Mouse (Mus musculus): ENCODE results near the gene Drosha.

Drosha gene

DNA sequence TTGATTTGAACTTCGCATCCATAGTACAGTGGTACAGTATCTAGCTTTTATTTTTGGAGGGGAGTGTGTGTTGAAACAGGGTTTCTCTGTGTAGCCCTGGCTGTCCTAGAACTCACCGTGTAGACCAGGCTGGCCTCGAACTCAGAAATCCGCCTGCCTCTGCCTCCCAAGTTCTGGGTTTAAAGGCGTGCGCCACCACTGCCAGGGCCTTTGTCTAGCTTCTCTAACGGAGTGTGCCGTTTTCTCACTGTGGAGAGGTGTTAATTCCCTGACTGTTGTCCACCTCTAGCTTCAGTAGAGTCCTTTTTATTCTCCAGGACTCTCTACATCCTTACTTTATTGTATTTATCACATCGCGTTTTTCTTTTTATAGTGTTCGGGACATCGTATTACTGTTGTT, 793 bp downstream of the Drosha start:
- in situ Hi-C loops (cut with MboI; ENCODE audit: unreplicated experiment in 2 of 2) = no loop called here

DNA sequence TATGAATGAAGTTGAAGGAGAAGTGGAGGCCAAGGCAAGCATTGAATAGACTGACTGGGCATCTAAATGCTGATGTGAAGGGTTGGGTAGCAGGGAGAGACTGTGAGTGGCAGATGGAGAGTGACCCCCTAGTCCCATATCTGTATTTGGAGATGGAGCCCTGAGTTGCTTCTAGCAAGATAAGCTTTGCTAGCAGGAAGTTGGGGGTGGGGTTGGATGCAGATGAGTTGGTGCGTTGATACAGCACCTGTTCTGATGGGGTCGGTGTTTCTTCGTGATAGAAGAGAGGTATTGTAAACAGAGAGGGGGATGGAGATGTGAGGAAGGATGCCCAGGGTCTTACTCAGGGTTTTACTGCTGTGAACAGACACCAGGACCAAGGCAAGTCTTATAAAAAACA, 5.3 kb downstream of the Drosha start:
- in situ Hi-C loops (cut with MboI; ENCODE audit: unreplicated experiment in 2 of 2) = no loop called here

DNA sequence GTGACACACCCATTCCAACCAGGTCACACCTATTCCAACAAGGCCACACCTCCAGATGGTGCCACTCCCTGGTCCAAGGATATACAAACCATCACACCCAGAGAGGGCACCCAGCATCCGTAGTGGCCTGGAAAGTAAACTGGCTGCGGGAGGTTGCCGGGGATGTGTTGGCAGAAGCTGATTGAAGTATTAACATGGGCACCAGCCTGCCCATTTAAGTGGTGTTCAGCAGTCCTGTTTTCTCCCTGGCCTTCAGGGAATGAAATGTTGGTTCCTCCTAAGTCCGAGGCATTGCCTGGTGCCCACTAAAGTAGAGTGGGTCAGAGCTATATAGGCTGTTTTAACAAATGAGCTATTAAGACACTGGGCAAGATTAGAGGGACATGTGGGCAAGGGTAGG, 8.0 kb downstream of the Drosha start:
- in situ Hi-C loops (cut with MboI; ENCODE audit: unreplicated experiment in 2 of 2) = no loop called here

DNA sequence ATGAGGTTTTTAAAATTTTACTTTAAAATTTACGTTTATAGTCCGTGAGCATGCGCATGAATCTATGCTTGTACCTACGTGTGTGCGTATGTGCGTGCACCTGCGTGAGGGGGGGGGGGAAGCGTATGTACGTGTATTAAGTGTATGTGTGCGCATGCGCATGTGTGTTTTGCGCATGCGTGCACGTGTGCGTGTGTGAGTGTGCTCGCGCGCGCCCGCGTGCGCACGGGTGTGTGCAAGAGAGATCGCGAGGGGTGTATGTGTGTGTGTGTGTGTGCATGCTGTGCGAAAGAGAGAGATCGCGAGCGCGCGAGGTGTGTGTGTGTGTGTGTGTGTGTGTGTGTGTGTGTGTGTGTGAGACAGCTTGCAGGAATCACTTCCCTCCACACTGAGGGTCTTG, 8.8 kb downstream of the Drosha start:
- in situ Hi-C loops (cut with MboI; ENCODE audit: unreplicated experiment in 2 of 2) = no loop called here

DNA sequence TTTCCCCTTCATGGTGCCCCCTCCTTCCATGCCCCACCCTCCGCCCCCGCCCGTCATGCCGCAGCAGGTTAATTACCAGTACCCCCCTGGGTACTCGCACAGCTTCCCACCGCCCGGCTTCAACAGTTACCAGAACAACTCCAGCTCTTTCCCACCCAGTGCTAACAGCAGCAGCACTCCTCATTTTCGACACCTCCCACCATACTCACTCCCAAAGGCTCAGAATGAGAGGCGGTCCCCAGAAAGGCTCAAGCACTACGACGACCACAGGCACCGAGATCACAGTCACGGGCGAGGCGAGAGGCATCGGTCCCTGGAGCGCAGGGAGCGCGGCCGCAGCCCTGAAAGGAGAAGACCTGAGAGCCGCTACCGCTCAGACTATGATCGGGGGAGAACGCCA, 9.6 kb downstream of the Drosha start:
- in situ Hi-C loops (cut with MboI; ENCODE audit: unreplicated experiment in 2 of 2) = no loop called here

DNA sequence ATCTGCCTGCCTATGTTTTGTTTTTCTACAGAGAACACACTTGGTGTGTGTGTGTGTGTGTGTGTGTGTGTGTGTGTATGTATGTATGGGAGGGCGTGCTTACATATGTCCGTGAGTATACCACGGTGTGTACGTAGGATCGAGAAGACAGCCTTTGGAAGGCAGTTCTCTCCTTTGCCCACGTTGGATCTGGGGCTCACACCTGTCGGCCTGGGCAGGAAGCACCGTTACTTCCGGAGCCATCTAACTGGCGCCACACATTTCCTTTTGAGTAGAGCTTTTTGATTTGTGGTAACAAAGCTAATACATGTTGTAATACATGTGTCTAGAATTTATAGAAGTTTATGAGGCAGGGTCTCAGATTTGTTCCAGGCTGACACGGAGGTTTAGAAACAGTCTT, 16.1 kb downstream of the Drosha start:
- in situ Hi-C loops (cut with MboI; ENCODE audit: unreplicated experiment in 2 of 2) = no loop called here

DNA sequence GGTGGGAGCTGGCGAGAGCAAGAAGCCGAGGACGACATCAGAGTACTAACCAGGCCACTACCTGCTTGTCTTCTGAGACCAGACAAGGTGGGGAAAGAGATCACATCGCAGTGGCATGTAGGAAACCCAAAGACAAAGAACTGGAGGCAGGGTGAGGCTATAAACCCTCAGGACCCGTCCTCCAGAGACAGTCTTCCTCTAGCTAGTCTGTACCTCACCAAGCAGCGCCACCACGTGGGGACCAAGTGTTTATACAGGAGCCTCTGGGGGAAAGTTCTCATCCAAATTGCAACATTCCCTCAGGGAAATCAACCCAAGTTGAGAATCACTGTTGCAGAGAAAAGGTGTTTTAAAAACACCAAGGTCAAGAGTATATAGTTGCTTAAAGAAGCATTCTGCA, 18.2 kb downstream of the Drosha start:
- in situ Hi-C loops (cut with MboI; ENCODE audit: unreplicated experiment in 2 of 2) = no loop called here

DNA sequence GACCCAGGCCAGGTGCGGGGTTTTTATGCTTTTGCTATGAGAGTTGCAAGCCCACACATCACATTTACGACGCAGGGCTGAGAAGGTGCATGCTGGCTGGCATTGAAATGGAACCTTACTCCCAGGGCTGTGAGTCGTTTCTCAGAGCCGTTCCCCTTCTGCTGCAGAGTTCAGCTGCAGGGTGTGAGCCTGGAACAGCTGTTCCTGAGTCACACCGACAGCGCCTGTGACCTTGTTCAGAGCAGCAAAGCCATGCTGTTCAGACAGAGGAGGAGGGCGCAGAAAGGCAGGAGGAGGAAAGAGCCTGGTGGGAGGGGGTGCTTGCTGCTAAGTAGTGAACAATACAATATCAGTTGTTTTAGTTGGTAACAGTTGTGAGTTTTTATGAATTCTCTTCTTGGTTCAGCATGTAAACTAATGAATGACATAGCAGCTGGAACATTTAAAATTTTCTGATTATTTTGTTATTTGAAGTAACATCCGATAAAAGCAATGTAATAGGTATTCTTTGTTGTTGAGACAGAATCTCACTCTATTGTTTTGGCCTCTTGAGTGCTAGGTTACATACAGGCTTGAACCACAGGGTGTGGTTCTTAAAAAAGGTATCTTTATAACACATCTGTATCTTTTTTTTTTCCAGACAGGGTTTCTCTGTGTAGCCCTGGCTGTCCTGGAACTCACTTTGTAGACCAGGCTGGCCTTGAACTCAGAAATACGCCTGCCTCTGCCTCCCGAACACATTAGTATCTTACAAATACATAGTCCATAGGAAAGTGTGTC, 23.8 kb downstream of the Drosha start:
- in situ Hi-C loops (cut with MboI; ENCODE audit: unreplicated experiment in 2 of 2) = no loop called here

DNA sequence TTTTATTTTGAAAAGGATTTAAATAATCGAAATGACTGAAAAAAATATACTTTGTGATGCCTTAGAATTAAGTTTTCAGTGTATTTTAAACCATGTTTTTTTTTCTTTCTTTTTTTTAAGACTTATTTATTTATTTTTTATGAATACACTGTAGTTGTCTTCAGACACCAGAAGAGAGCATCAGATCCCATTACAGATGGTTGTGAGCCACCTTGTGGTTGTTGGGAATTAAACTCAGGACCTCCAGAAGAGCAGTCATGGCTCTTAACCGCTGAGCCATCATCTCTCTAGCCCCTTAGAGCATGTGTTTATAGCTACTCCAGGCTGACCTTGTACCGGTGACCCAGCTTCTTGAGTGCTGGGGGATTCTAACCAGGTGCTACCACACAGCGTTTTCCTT, 24.8 kb downstream of the Drosha start:
- in situ Hi-C loops (cut with MboI; ENCODE audit: unreplicated experiment in 2 of 2) = no loop called here

DNA sequence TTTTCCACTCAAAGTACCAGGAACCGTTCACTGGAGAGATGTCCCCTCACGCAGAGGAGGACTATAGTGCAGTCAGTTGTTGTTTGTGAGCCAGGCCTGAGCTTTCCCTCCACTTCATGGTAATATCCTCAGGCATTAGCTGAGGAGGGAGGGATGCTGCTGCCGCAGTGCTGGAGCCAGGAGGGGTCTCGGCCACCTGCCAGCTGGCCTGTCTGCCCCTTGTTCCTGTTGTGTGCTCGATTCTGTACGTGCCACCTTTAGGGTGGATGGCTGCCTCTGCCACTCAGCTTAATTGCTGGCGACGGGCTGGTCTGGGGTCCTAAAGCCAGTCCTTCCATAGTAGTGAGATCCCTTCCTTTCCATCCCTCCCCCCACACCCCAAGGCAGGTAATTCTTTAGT, 28.9 kb downstream of the Drosha start:
- in situ Hi-C loops (cut with MboI; ENCODE audit: unreplicated experiment in 2 of 2) = no loop called here

DNA sequence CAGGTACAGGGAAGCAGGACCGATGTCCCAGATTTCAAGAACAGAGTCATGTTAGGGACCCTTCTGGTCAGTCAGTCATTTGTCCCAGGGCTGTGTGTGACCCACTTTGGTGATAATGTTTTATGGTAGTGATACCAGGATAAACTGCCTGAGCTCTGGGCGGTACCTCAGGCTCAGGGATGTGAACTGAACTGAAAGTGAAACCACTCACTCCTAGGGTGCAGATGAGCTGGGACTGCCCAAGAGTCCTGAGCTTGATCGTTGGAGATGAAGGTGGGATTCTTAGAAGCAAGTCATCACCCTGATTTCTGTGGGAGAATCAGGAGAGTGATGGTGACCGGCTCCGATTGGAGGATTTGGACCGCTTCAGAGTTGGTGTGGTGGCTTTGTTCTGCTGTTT, 32.2 kb downstream of the Drosha start:
- in situ Hi-C loops (cut with MboI; ENCODE audit: unreplicated experiment in 2 of 2) = no loop called here

DNA sequence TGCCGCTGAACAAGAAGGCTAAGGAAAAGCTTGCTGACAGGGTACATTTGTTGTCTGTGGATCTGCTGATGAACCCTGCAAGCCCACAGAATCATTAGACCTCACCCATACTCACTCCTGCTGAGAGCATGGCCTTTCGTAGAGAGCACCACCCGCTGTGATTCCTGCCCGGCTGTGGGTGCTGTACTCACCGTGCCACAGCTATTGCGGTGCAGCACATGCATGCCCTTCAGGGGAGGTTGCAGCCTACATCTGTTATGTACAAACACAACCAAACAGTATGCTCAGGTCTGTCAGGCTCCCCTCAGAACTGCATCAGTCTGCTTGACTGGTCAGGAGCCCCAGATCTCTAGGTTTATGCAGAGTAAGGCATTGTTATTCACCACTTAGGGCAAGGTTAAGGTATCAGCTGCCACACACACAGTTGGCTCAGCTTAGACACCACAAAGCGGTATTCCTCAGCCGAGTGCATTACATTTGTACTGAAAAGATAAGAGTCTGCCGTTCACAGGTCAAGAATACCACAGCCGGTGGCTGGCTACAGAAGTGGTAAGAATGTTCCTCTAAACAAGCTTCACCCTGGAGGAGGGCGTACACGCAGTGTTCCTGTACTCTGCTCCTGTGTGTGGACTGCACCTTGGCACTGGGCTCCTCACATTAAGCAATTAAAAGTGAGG, 33.4 kb downstream of the Drosha start:
- in situ Hi-C loops (cut with MboI; ENCODE audit: unreplicated experiment in 2 of 2) = no loop called here

DNA sequence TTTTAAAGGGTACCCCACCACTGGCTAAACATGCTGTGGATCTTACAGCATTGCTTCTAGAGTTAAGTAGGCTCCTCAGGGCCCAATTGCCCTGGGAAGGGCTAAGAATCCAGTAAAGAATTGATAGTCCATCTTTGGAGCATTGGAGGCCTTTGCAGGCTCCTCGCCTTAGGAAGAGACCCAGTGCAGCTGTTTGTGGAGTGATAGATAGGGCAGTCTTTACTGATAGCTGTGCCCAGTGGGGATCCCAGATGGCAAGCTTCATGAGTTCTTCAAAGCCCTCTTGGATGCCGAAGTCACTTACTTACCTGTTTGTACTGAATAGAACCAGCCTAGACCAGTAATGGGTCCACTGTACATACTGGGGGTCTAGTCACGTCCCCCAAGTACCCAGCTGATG, 34.0 kb downstream of the Drosha start:
- in situ Hi-C loops (cut with MboI; ENCODE audit: unreplicated experiment in 2 of 2) = no loop called here

DNA sequence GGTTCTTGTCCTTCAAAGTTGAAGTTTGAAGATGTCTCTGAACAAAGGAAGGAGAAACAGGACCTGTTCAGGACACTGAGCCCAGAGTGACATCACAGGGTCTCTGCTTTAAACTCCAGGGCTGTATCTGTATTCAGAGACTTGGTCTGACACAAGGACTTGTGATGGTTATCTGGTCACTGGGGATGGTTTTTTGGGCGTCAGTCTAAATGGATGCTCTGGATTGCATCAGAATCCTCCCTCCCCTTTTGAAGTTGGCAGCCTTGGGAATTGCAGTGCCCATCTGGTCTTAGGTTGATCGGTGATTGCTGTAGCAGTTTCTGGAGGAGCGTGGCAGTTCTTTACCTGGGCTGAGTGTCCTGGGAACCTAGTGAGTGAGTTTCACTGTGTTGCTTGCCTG, 37.4 kb downstream of the Drosha start:
- in situ Hi-C loops (cut with MboI; ENCODE audit: unreplicated experiment in 2 of 2) = no loop called here

DNA sequence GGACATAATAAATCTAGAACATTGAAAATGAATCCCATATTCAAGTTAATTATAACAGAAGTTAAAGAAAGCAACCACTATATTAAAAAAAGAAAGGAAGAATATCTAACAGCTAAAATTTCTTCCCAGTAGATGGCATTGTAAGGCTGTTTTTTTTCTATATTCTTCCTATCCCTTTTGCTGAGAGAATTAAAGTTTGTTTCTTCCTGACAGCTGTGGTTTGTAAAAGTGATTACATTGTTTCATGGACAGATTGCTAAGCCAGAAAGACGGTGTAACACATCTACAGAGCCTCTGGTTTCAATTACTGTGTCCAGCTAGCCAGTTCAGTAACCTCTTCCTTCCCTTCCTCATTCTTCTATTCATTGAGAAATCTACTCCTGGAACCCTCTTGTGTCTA, 39.1 kb downstream of the Drosha start:
- in situ Hi-C loops (cut with MboI; ENCODE audit: unreplicated experiment in 2 of 2) = no loop called here

DNA sequence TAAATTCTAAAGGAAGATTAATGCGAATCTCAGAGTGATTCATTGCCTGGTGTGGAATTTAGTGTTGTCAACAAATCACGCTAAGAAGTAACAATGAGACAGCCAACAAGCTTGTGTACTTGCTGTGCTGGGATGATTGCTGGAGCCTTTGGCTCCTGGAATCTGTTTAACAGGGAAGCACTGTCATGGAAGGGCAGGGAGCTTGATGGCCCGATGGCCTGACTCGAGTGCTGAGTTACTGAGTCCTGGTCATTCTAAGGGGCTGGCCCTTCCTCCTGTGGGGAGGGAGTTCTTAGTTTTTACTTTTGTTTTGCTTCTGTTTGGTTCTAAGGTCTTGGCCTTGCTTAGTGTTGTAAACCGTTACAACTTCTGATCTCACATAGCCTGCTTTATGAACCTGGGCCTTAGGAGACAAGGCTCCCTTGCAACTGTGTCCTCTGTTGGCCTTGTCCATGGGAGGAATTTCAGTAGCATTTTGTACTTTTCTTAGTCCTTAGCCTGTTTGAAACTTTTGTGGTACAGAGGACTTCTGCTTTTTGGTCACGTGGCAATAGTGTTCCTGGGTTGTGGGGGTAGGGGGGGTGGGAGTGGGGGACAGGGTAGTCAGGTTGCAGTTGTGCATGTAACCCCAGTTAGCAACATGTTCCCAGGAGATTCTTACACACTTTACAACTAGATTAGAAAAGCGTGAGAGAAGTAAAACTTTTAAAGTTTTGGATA, 41.1 kb downstream of the Drosha start:
- in situ Hi-C loops (cut with MboI; ENCODE audit: unreplicated experiment in 2 of 2) = no loop called here

DNA sequence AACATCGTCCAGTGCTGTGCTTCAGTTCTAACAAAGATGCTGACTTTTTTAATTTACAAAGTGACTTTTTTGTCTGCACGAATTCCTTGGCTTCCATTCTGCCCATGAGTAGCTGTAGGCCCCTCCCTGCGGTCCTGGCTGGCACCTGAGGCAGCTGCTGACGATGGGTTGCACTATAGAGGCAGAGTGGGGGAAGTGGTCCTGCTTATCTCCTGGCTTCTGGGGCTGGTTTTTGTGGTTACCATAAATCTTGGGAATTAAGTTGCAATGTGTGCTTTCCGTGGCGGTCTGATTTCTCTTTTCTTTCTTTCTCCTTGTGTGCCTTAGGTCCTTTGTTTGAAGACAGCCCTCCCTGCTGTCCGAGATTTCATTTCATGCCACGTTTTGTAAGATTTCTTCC, 42.7 kb downstream of the Drosha start:
- in situ Hi-C loops (cut with MboI; ENCODE audit: unreplicated experiment in 2 of 2) = no loop called here

DNA sequence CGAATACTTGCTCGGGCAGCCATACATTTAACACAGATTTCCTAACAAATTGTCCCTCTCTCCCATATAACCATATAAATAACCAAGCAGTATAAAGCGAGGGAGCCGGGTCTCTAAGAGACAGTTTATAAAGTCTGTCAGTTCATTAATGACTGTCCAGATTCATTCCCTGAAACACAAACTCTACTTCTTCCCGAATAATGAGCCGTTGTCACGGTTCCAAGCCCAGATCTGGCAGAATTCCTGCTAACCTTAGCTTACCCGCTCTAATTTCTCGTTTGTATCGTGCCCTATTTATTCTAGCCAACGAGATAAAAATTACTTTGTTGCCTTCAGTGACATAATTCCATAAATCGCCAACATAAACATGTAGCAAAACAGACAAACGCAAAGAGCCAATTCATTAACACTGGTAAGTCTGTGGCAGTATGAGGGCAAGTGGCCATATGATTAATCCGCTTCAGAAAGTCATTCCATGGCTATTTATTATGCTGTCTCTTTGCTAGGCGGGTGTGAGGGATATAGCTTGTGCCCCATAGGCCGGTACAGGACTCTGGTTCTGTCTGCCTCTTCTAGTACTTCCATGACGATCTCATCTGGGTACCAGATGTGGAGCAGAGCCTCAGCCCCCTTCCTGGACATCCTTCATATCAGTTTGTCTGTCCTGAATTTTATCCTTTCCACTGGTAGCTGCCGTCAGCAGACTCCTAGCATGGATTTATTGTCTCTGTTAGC, 51.0 kb downstream of the Drosha start:
- in situ Hi-C loops (cut with MboI; ENCODE audit: unreplicated experiment in 2 of 2) = no loop called here

DNA sequence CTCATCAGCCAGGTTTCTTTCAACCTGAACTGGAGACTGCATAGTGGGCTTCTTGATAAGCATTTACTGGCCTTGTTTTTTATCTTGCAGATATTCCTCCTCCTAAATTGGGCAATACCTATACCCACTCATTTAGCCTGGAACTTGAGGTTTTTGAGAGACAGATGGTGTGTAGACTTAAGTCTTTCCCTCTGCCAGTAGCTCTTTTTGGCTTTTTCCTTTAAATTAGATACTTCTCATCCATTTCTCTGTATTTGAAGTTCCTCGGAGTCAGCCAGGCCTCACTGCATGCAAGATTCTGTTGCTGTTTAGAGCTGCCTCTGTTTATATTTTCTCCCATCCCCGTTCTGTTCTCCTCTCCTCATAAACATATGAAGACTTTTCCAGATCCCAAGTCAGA, 51.7 kb downstream of the Drosha start:
- in situ Hi-C loops (cut with MboI; ENCODE audit: unreplicated experiment in 2 of 2) = no loop called here

DNA sequence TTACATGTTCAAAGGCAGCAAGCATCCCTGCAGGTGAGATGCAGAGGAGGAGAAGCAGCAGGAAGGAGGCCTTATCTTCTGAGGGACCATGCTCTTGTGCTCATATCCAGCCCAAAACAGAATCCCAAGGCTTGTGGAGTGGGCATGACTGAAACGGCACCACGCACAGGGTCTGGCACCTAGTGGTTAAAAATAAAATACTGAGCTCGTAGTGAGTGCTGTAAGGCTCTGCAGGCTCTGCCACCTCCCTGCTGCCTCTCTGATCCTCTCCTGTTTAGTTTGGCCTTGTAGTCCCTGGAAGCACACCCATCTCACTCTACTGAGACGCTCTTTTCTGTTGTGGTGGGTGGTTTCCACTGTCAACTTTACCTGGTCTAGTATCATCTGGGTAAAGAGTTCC, 52.3 kb downstream of the Drosha start:
- in situ Hi-C loops (cut with MboI; ENCODE audit: unreplicated experiment in 2 of 2) = no loop called here

DNA sequence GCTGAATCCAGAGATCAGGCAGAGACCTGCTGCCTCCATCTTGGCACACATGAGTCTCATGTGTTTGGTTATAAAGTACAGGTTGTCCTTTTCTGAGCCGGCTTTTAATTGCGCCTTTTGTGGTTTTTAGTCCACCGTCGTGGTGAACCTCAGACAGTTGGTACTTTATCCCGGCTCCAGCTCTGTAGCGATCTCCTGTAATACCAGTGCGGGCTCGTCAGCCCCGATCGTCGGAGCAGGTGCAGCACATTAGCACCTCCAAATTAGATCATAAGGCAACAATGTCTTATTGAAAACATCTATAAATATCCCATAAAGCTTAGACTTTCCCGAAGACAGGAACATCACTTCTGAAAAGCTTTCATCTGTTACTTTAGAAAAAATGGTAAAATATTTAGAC, 53.3 kb downstream of the Drosha start:
- in situ Hi-C loops (cut with MboI; ENCODE audit: unreplicated experiment in 2 of 2) = no loop called here
